Mouse (Mus musculus) spleen, adult 2 months (tissue): Measurements from ENCODE around the gene Pts. TPM values are rescaled to one million over a fixed set of nuclear protein-coding genes. Genes with fewer than 3 reads are reported as not detected.

Experiments used
- DNase-seq, 2 experiments: peaks; one replicate each; pipeline versions ENCODE4 v3.0.0 to v3.0.0-alpha.2; 2012 to 2021; ENCODE audit warnings: low spot score in 2 of 2, low read depth in 1 of 2
- H3K27ac ChIP-seq: fragments of 200-500 bp; 2 replicates; pipeline ENCODE4 v1.5.1; 2012; ENCODE audit warnings: low read length, inconsistent platforms; ENCODE audit not compliant: insufficient read depth
- H3K27me3 ChIP-seq: fragments of 200-500 bp; 2 replicates; pipeline ENCODE4 v1.6.1; 2012; ENCODE audit warnings: mild to moderate bottlenecking, moderate library complexity, low read length, inconsistent platforms; ENCODE audit not compliant: control insufficient read depth, insufficient read depth
- H3K36me3 ChIP-seq: fragments of 200-500 bp; 2 replicates; pipeline ENCODE4 v1.6.1; 2012; ENCODE audit warnings: mild to moderate bottlenecking, low read length, inconsistent platforms; ENCODE audit not compliant: control insufficient read depth, insufficient read depth
- H3K4me1 ChIP-seq: fragments of 200-500 bp; 2 replicates; pipeline ENCODE4 v1.6.1; 2011; ENCODE audit warnings: inconsistent platforms; ENCODE audit not compliant: control insufficient read depth, insufficient read depth, insufficient read length
- H3K4me3 ChIP-seq: fragments of 200-500 bp; 2 replicates; pipeline ENCODE4 v1.5.1; 2011; ENCODE audit warnings: mild to moderate bottlenecking, inconsistent platforms; ENCODE audit not compliant: insufficient read depth, insufficient read length; ENCODE audit errors: extremely low read depth
- CTCF ChIP-seq: fragments of 200-500 bp; IDR thresholded peaks from 2 replicates; pipeline ENCODE4 v1.5.1; 2011; ENCODE audit warnings: mild to moderate bottlenecking, inconsistent platforms; ENCODE audit not compliant: insufficient read depth, insufficient read length, insufficient replicate concordance; ENCODE audit errors: extremely low read depth
- POLR2A ChIP-seq: fragments of 200-500 bp; IDR thresholded peaks from 2 replicates; pipeline ENCODE4 v1.6.1; 2011; ENCODE audit warnings: low read depth, low read length, inconsistent platforms
- WGBS: fragments of 180-500 bp; shearing (Covaris S2); methylation state at CpG from one replicate; pipeline ENCODE4 v1.1.7; 2018; 5-methylcytosine and 5-hydroxymethylcytosine counted together
- polyA plus RNA-seq: library from polyadenylated mRNA; depleted of rRNA; stranded (reverse); fragments of >200 nt; gene quantifications from 2 replicates; pipeline ENCODE4 v1.2.3, GENCODE M21; 2012

Pts gene
- polyA plus RNA-seq, 1 experiment = 27.8 TPM

DNA sequence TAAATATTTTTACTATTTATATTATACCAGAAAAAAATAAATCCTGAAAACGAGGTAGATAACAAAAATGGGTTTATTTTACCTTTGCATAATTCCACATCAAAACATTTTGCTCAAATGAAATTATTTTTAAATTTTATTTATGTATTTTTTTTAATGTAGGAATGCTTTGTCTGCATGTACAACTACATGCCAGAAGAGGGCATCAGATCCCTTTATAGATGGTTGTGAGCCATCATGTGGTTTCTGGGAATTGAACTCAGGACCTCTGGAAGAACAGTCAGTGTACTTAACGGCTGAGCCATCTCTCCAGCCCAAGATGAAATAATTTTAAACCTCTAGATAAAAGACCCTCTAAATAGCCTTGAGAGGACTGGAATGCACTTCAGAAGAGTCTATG lies 7.0 kb downstream of the Pts start:
- Histone ChIP-seq H3K27me3 (no peaks in the 10 kb centered on the region), H3K4me1 (no peaks in the 10 kb centered on the region), H3K36me3 (peaks cover 11% of the 10 kb centered on the region), H3K27ac (no peak overlapping the region), H3K4me3 (no peak overlapping the region)
- DNase-seq = no peak
- 68% methylated on average over 2 of the region's 2 CpGs for WGBS
- TF ChIP-seq CTCF = no peak
- TF ChIP-seq POLR2A = no peak

DNA sequence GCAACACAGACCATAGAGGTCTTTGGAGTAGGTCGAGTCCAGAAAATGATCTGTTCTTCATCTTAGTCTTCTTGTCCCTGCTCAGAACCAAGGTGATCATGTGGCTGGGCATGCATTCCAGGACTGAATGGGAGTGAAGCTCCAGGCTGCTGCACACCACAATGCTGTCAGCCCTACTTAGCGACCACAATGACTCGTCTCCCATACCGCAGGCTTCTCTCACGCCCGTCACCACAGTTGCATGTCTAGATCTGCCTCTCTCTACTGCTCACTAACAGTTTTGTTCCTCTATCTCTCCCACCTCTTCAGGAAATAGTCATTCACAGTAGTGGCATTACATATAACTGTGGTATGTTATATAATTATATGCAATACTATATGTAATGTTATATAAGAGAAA lies 7.8 kb downstream of the Pts start:
- Histone ChIP-seq H3K27ac (no peak overlapping the region), H3K27me3 (no peaks in the 10 kb centered on the region), H3K36me3 (peaks cover 11% of the 10 kb centered on the region), H3K4me3 (no peak overlapping the region), H3K4me1 (no peaks in the 10 kb centered on the region)
- no peak for TF ChIP-seq POLR2A
- no peak for TF ChIP-seq CTCF
- no peak for DNase-seq
- 41% methylated on average over 6 of the region's 6 CpGs for WGBS

DNA sequence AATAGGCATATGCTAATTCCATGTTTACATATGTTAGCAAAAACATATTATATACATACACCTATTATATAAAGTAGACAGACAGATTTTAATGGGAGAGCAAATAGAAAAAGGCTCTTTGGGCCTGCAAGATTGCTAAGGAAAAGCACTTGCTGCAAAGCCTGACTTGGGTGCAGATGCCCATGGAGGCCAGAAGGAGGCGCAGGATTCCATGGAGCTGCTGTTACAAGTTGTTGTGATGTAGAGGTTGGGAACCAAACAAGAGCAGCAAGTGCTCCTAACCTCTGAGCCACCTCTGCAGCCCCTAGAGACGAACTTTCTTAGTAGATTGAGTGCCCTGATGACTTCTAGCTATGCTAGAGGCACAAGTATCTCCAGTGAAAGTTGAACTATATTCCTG lies 9.7 kb downstream of the Pts start:
- Histone ChIP-seq H3K4me3 (no peak overlapping the region), H3K27ac (no peak overlapping the region), H3K36me3 (peaks cover 3% of the 10 kb centered on the region), H3K4me1 (no peaks in the 10 kb centered on the region), H3K27me3 (no peaks in the 10 kb centered on the region)
- WGBS = 61% methylated on average over 2 of the region's 2 CpGs
- no peak for DNase-seq
- TF ChIP-seq CTCF = peak; percentile 29; the same call in 1 of the 2 replicates
- no peak for TF ChIP-seq POLR2A

DNA sequence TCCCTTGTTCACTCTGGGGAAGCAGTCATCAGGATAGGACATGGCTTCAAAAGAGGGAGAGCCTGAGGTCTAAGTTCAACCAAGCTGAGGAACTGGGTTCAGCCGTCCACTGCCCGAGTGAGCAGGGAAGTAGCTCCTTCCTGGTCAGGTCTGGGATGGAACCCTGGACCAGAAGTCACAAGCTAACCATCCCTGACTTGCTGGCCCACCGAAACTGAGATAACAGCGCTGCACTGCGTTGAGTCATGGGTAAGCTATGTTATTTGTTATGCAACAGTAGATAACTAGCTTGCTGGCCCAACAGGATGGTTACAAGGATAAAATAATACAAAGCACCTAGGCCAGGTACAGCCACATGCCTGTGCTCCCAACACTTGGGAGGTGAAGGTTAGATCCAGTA lies 13.1 kb downstream of the Pts start:
- 87% methylated on average over 5 of the region's 5 CpGs for WGBS
- Histone ChIP-seq H3K36me3 (no peaks in the 10 kb centered on the region), H3K4me3 (no peak overlapping the region), H3K4me1 (no peaks in the 10 kb centered on the region), H3K27me3 (no peaks in the 10 kb centered on the region), H3K27ac (no peak overlapping the region)
- no peak for DNase-seq
- TF ChIP-seq CTCF (no peak), POLR2A (no peak)

DNA sequence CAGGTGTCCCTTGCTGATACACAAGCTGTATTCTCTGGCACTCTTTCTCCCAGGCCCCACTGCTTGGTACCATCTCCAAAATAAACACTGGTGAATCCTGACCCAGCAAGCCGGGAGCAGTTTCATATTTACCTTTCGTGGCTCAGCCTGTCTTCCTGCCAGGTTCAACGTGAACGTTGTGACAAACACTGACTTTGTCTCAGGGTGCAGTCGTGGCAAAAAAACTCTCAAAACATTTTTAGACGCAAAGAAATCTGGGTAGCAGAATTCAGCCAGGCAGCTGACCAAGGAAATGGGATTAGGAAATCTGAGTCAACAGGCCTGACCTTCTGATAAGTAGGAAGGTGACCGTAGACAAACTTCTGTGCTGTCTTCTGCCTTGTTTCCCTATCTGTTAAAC lies 21.0 kb downstream of the Pts start:
- 70% methylated on average over 7 of the region's 7 CpGs for WGBS
- no peak overlapping the region for H3K27ac ChIP-seq
- H3K27me3 ChIP-seq = no peaks in the 10 kb centered on the region
- H3K4me3 ChIP-seq = no peak overlapping the region
- TF ChIP-seq CTCF = no peak
- no peak for TF ChIP-seq POLR2A
- H3K4me1 ChIP-seq = no peaks in the 10 kb centered on the region
- no peaks in the 10 kb centered on the region for H3K36me3 ChIP-seq
- no peak for DNase-seq

DNA sequence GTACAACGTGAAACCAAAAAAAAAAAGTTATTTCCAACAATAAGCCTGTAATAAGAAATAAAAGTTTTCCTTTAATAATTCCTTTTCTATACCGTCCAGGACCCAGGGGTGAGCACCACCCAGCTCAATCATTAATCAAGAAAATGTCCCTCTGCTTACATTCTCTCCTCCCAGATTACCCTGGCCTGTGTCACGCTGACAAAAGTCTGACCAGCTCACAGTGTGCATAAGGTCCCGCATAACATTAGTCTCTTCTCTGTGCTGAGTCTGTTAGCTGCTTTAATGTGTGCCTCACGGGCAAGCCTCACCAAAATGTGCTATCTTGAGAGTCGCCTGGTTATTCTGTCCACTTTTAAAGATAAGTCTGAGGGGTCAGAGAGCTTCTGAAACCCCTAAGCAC lies 23.1 kb downstream of the Pts start:
- H3K27ac ChIP-seq = no peak overlapping the region
- no peak overlapping the region for H3K4me3 ChIP-seq
- WGBS = 89% methylated on average over 6 of the region's 6 CpGs

DNA sequence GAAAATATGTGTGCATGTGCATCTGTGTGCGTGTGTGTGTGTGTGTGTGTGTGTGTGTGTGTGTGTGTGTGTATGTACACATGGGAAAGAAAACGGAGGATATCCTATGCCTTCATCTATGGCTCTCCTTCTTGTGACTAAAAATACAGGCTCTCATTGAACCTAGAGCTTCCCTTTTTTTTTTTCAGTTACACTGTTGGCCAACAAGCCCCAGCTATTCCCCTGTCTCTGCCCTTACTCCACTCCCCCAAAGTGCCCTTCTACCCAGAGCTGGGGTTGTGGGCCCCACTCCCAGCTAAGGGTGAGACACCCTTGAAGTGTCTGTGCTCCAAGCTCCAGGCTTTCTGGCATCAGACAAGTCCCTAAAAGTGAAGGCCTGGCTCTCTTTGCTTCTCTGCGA lies 25.6 kb downstream of the Pts start:
- 57% methylated on average over 3 of the region's 3 CpGs for WGBS
- no peak for DNase-seq
- TF ChIP-seq POLR2A = no peak
- no peak for TF ChIP-seq CTCF
- Histone ChIP-seq H3K27me3 (no peaks in the 10 kb centered on the region), H3K36me3 (no peaks in the 10 kb centered on the region), H3K27ac (no peak overlapping the region), H3K4me1 (peaks cover 3% of the 10 kb centered on the region; the same call in 1 of the 2 replicates), H3K4me3 (no peak overlapping the region)

More for the DNA sequence above, 23.1 kb downstream of the Pts start:
- Histone ChIP-seq H3K36me3 (no peaks in the 10 kb centered on the region), H3K27me3 (no peaks in the 10 kb centered on the region), H3K4me1 (no peaks in the 10 kb centered on the region)
- TF ChIP-seq POLR2A (no peak), CTCF (no peak)
- DNase-seq = no peak
